Mouse (Mus musculus): ENCODE measurements around the gene Jup.

The Jup gene

GRCm38 (mm10) chr11:100395200-100395599 is 2.4 kb downstream of the Jup start:
- in situ Hi-C loops (cut with MboI; ENCODE audit: low pct_unique_long_range_greater_than_20kb in 1 of 2, low sequenced_read_pairs in 2 of 2, unreplicated experiment in 1 of 2), result no loop called here

DNA sequence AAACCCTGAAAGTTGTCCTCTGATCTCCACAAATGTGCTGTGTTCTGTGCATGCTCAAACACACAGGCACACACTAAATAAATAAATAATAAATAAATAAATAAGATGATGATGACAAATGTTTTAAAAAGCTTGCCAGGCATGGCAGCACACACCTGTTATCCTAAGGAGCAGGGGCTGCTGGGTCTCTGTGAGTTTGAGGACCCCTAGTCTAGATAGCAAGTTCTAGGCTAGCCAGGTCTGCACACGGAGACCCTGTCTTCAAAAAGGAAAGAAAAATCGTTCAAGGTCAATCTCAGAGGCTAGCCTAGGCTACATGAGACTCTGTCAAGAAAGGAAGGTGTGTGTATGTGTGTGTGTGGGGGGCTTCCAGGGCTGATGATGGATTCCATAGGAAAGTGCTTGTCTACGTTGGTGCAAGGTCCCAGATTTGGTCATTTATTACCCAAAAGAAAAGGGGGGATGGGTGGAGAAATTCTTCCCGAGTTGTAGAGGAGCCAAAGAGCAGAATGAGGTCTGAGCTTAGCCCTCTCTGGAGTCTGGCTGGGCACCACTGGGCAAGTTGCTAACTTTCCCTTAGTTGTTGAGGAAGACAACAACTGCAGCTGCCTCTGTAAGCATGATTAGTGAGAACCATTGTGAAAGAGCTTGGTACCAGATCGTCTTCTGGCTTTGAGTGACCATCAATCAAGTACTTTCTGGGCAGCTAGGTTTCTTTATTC is 3.0 kb downstream of the Jup start:
- in situ Hi-C loops (cut with MboI; ENCODE audit: low pct_unique_long_range_greater_than_20kb in 1 of 2, low sequenced_read_pairs in 2 of 2, unreplicated experiment in 1 of 2), result no loop called here

DNA sequence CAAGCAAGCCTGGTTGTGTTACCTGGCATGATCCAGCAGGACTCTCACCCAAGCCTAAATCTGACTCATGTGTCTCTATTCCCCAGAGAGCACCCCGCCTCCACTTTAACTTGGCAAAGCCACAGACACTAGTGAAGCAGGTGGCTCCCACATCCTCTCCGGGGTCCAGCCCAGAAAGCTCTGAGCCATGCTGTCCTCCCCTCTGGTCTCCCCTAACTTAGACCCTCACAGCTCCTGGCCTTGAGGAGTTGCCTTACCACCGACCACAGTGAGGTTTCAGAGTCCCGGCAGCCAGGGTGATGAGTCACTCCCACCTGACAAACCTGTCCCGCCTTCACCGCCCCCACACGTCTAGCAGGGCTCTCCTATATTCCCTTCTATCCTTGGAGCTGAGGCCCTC is 3.8 kb downstream of the Jup start:
- in situ Hi-C loops (cut with MboI; ENCODE audit: low pct_unique_long_range_greater_than_20kb in 1 of 2, low sequenced_read_pairs in 2 of 2, unreplicated experiment in 1 of 2), result no loop called here

DNA sequence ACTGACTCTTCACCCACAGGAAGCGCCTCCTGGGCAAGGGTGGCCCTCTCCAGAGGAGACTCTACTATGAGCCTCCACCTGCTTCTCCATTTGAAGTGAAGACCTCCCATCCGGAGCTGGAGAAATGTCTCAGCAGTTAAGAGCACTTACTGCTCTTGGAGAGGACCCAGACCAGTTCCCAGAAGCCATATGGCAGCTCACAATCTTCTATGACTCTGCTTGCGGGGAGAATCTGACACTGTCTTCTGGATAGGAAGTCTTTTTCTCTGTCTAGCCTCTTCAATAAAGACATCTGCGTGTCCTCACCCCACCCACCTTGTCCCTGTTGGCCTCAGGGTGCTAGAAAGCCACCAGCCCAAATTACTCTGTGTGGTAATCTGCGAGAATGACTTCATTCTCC is 4.6 kb downstream of the Jup start:
- in situ Hi-C loops (cut with MboI; ENCODE audit: low pct_unique_long_range_greater_than_20kb in 1 of 2, low sequenced_read_pairs in 2 of 2, unreplicated experiment in 1 of 2), result no loop called here

DNA sequence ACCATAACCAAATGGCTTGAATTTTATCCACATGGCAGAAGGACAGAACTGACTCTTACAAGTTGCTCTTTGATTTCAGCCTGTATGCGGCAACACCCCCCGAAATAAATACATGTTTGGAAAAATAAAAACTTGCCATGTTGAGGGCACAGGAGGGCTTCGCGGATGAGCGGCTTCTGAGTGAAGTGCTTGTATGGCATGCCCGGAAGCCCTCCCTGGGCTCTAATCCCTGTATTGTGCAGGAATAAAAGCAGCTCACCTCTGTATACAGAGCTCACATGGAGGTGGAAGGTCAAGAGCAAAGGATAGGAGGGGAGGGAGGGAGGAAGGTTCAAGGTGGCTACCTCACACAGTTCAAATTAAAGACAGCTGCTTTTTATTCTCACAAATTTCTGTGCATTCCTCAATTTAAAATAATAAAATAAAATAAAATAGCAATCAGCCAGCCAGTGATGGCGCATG is 5.6 kb downstream of the Jup start:
- in situ Hi-C loops (cut with MboI; ENCODE audit: low pct_unique_long_range_greater_than_20kb in 1 of 2, low sequenced_read_pairs in 2 of 2, unreplicated experiment in 1 of 2), result no loop called here

DNA sequence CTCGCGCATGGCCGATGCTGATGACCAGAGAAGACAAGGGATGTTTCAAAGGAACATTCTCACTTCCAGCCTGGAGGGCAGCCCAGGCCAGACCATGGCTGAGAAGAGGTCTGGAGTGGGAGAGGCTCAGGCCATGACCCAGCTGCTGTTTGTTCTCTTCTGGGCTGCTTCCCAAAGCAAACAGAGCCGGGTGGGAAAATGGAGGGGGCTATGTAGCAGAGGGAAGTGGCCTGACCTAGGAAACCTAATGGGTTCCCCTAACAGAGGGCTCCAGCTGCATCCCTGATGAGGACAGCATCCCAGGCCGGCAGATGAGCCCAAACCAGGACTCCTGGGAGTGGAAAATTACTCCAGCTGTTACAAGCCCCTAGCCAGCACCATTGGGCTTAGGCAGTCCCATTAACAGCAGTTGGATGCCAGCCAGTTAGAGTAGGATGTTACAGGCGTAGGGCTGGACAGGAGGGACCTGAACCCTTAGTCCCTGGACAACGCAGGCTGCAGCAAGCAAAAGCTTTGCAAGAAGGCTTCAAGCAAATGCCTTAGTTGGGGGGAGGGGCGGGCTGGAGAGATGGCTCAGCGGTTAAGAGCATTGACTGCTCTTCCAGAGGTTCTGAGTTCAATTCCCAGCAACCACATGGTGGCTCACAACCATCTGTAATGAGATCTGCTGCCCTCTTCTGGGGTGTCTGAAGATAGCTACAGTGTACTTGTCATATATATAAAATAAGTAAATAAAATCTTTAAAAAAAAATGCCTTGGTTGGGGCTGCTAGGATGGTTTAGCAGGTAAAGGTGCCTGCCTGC is 6.3 kb downstream of the Jup start:
- in situ Hi-C loops (cut with MboI; ENCODE audit: low pct_unique_long_range_greater_than_20kb in 1 of 2, low sequenced_read_pairs in 2 of 2, unreplicated experiment in 1 of 2), result no loop called here

DNA sequence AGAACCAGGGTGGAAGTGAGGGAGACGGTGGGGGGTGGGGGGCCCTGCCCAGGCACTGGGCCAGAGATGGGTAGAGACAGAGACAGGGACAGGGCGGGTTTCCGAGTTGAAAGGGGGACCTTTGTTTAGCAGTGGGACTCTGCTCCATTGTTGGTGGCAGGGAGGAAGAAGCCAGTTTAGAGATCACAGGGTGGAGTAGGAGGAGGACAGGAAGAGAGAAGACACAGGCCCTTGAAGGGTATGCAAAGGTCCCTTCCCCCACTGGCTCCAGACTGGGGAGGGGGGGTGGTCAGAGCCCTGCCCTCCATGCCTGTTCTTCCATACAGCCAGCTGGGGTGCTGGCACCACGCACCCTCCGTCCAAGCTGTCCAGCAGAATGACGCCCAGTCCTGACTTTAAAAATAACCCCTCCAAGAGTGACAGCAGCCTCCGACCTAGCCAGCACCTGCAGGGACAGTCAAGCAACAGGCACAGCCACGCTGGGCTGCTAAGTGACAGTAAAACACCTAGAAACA is 7.6 kb downstream of the Jup start:
- in situ Hi-C loops (cut with MboI; ENCODE audit: low pct_unique_long_range_greater_than_20kb in 1 of 2, low sequenced_read_pairs in 2 of 2, unreplicated experiment in 1 of 2), result no loop called here

- in situ Hi-C loops (cut with MboI; ENCODE audit: low pct_unique_long_range_greater_than_20kb in 1 of 2, low sequenced_read_pairs in 2 of 2, unreplicated experiment in 1 of 2), result no loop called here
Observed at GRCm38 (mm10) chr11:100388588-100388987, 9.0 kb downstream of the Jup start.

- in situ Hi-C loops (cut with MboI; ENCODE audit: low pct_unique_long_range_greater_than_20kb in 1 of 2, low sequenced_read_pairs in 2 of 2, unreplicated experiment in 1 of 2), result no loop called here
Observed at GRCm38 (mm10) chr11:100387589-100388375, 9.8 kb downstream of the Jup start.

DNA sequence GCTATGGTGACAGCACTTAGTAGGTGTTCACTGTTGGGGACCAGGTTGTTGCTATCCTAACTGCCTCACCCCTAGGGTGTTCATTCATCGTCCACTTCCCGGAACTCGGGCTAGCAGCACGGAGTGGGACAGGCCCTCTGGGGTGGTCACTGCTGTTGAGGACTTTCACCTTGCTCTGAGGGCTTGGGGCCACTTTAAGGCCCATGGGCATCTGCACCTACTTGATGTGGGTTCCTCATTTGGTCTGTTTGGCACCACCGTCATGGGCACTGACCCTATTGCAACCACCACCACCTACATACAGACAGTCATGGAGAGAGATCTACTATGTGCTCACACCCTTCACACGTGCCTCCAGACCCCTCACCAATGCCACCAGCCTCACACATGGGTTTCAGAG is 10.5 kb downstream of the Jup start:
- in situ Hi-C loops (cut with MboI; ENCODE audit: low pct_unique_long_range_greater_than_20kb in 1 of 2, low sequenced_read_pairs in 2 of 2, unreplicated experiment in 1 of 2), result no loop called here

GRCm38 (mm10) chr11:100386586-100386985 is 11.0 kb downstream of the Jup start:
- in situ Hi-C loops (cut with MboI; ENCODE audit: low pct_unique_long_range_greater_than_20kb in 1 of 2, low sequenced_read_pairs in 2 of 2, unreplicated experiment in 1 of 2), result no loop called here

- in situ Hi-C loops (cut with MboI; ENCODE audit: low pct_unique_long_range_greater_than_20kb in 1 of 2, low sequenced_read_pairs in 2 of 2, unreplicated experiment in 1 of 2), result no loop called here
Observed at GRCm38 (mm10) chr11:100385016-100385415, 12.5 kb downstream of the Jup start.

DNA sequence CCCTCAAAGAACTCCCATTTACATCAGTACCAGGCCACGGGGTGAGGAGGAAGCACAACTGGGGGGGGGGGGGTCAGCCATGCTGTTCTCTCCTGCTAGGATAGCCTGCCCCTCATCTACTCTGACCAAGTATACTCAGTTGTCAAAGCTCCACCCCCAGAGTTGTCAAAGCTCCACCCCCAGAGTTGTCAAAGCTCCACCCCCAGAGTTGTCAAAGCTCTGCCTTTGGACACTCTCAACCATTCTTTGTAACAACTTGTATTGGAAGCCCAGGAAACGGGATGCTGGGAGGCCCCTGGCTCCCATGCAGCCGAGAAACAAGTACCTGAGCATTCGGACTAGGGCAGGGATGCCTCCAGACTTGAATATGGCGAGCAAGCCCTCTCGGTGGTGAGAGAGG is 14.9 kb downstream of the Jup start:
- in situ Hi-C loops (cut with MboI; ENCODE audit: low pct_unique_long_range_greater_than_20kb in 1 of 2, low sequenced_read_pairs in 2 of 2, unreplicated experiment in 1 of 2), result no loop called here

GRCm38 (mm10) chr11:100379311-100379710 is 18.3 kb downstream of the Jup start:
- in situ Hi-C loops (cut with MboI; ENCODE audit: low pct_unique_long_range_greater_than_20kb in 1 of 2, low sequenced_read_pairs in 2 of 2, unreplicated experiment in 1 of 2), result no loop called here

GRCm38 (mm10) chr11:100378446-100378845 is 19.1 kb downstream of the Jup start:
- in situ Hi-C loops (cut with MboI; ENCODE audit: low pct_unique_long_range_greater_than_20kb in 1 of 2, low sequenced_read_pairs in 2 of 2, unreplicated experiment in 1 of 2), result no loop called here

DNA sequence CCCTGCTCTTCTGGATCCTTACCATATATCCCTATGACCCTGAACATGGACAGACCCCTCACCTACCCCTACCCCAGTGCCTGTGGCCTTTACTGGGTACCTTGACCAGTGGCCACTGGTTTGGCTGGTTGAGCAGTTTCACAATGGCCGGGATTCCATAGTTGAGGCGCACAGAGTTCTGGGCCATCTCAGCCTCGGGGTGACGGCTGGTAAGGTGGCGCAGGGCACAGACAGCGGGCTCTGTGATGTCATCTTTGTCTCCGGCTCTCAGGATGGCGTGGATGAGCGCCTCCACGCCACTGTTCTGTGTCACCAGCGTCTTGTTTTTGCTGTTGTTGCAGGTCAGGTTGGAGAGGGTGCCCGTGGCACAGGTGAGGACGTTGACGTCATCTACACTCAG is 19.6 kb downstream of the Jup start:
- in situ Hi-C loops (cut with MboI; ENCODE audit: low pct_unique_long_range_greater_than_20kb in 1 of 2, low sequenced_read_pairs in 2 of 2, unreplicated experiment in 1 of 2), result no loop called here

DNA sequence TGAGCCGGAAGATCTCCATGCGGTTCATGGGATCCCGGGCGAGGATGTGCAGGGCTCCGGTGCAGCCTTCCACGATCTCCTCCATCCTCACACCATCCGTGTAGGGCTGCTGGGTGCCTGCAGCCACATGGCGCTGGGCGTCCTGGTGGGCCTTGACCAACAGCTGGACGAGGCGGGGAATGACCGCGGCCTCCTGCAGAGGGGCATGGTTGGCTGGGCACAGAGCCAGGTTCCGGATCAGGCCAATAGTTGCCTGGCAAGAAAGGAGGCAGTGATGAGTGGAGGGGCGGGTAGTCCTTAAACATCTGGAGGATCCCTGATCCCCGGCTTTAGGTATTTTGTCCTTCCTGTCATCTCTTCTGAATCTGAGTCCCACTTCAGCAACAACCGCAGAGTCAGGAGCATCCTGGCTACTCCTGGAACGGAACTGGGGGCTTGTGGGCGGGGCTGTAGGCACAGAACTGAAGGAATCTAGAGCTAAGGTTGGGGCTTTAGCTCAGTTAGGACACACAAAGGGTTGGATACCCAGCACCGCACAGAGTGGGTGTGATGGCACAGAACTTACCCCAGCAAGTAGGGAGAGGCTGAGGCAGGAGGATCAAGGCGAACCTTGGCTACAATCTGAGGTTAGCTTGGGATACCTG is 20.7 kb downstream of the Jup start:
- in situ Hi-C loops (cut with MboI; ENCODE audit: low pct_unique_long_range_greater_than_20kb in 1 of 2, low sequenced_read_pairs in 2 of 2, unreplicated experiment in 1 of 2), result no loop called here

DNA sequence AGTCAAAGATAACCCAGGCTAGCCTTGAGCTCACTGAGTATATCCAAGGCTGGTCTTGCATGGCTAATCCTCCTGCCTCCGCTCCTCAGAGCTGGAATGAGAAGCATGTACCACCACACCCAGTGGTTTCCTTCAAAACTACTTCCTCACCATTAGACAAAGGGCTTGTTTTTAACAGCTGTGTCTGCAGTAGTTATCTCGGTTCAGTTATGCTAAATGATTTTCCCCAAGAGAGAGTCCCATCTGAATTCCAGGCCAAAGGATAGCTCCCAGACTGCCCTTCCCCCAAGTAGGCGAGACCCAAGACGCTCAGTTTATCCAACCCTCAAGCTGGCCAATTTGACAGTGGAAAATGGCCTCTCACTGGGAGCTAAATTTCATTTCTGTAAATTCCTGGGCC is 21.6 kb downstream of the Jup start:
- in situ Hi-C loops (cut with MboI; ENCODE audit: low pct_unique_long_range_greater_than_20kb in 1 of 2, low sequenced_read_pairs in 2 of 2, unreplicated experiment in 1 of 2), result no loop called here

- in situ Hi-C loops (cut with MboI; ENCODE audit: low pct_unique_long_range_greater_than_20kb in 1 of 2, low sequenced_read_pairs in 2 of 2, unreplicated experiment in 1 of 2), result no loop called here
Observed at GRCm38 (mm10) chr11:100375127-100375526, 22.4 kb downstream of the Jup start.

Measured in mouse embryonic stem cell (cell line).